Mouse (Mus musculus) embryonic fibroblast, embryonic 13.5 days (primary cell): ENCODE measurements around the gene Plekha7.

Source experiments
- CTCF ChIP-seq: IDR thresholded peaks from 2 replicates; pipeline ENCODE4 v1.5.1; 2011; ENCODE audit warnings: mild to moderate bottlenecking, control low read depth, low read length, moderate library complexity, borderline replicate concordance; ENCODE audit not compliant: insufficient read depth
- POLR2A ChIP-seq: IDR thresholded peaks from 2 replicates; pipeline ENCODE4 v1.6.1; 2011; ENCODE audit warnings: low read depth, mild to moderate bottlenecking, control low read depth, low read length, moderate library complexity

GRCm38 (mm10) chr7:116285216-116285615, 23.0 kb downstream of the Plekha7 start:
- no peak for TF ChIP-seq CTCF
- TF ChIP-seq POLR2A: no peak
